Mouse (Mus musculus): ENCODE results near the gene Otud3.

DNA sequence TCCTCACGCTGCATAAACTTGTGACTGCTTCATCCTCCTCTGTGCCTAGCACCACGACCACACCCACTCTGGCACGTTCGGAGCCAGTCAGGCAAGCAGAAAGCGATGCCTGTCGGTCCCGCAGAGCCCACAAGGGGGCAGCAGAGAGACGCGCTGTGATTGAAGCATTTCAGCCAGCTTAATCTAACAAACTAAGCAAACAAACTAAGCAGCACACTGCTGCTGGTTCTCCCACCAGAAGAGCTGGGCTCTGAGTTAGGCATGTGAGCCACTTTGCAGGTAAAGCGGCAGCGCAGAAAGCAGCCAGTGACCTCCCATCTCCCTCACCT is 8.3 kb upstream of the Otud3 start:
- TF ChIP-seq FLI1 (IDR thresholded peaks at IDR 0.05; ENCODE audit: low read length) (no peak), GATA1 (IDR thresholded peaks at IDR 0.05; ENCODE audit: borderline replicate concordance, low read length) (no peak)
